Mouse (Mus musculus) ES-E14 (cell line): ENCODE data around the gene Slc45a1.

Experiments used
- CHD2 ChIP-seq: IDR thresholded peaks from 2 replicates; pipeline ENCODE4 v1.6.1; 2014; ENCODE audit warnings: mild to moderate bottlenecking, low read depth, low read length, inconsistent platforms
- HCFC1 ChIP-seq: IDR thresholded peaks from 2 replicates; pipeline ENCODE4 v1.6.1; 2012; ENCODE audit warnings: low read length, inconsistent platforms, borderline replicate concordance; ENCODE audit not compliant: insufficient read depth
- MAFK ChIP-seq: IDR thresholded peaks from 2 replicates; pipeline ENCODE4 v1.6.1; 2014; ENCODE audit warnings: mild to moderate bottlenecking, low read depth, low read length, inconsistent platforms; ENCODE audit not compliant: insufficient read depth
- ZC3H11A ChIP-seq: IDR thresholded peaks from 2 replicates; pipeline ENCODE4 v1.6.1; 2012; ENCODE audit warnings: low read depth, mild to moderate bottlenecking, inconsistent platforms, low read length, borderline replicate concordance
- ZNF384 ChIP-seq: IDR thresholded peaks from 2 replicates; pipeline ENCODE4 v1.6.1; 2012; ENCODE audit warnings: low read depth, low read length, inconsistent platforms

DNA sequence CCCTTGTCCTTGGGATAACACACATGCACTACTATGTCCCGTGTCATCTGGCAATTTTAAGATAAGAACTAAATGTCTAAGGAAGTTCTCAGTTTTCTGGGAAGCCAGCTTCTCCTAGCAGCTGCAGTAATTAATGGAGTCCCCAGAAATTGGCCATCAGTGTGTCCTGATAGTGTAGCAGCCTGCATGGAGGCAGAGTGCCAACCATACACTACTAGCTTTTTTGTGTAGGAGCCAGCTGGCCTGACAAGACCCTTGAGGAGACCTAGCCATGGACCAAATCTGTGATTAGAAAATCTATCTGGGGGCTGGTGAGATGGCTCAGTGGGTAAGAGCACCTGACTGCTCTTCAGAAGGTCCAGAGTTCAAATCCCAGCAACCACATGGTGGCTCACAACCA, 53.3 kb downstream of the Slc45a1 start:
- TF ChIP-seq HCFC1 (no peak), MAFK (no peak), CHD2 (no peak), ZC3H11A (no peak), ZNF384 (no peak)
